Mouse (Mus musculus): Measurements from ENCODE around the gene Hip1r.

GRCm38 (mm10) chr5:123969216-123969615 lies 4.2 kb upstream of the Hip1r start:
- TF ChIP-seq CTCF (IDR thresholded peaks at IDR 0.05; ENCODE audit: low read depth) (no peak), EP300 (IDR thresholded peaks at IDR 0.05; ENCODE audit: low read depth) (no peak)
